Mouse (Mus musculus) erythroblast, embryonic 14.5 days (primary cell): ENCODE measurements around the gene Olfr70. TPM values are rescaled to one million over a fixed set of nuclear protein-coding genes. Genes with fewer than 3 reads are reported as not detected.

Source experiments
- H3K27me3 ChIP-seq: 2 replicates; pipeline ENCODE4 v1.6.1; 2012; ENCODE audit warnings: inconsistent platforms; ENCODE audit not compliant: control insufficient read depth
- H3K36me3 ChIP-seq: 2 replicates; pipeline ENCODE4 v1.6.1; 2012; ENCODE audit warnings: mild to moderate bottlenecking, inconsistent platforms; ENCODE audit not compliant: control insufficient read depth
- H3K4me1 ChIP-seq: 2 replicates; pipeline ENCODE4 v1.6.1; 2012; ENCODE audit warnings: inconsistent platforms; ENCODE audit not compliant: control insufficient read depth
- H3K4me3 ChIP-seq: replicated peaks from 2 replicates; pipeline ENCODE3; 2012; ENCODE audit warnings: moderate library complexity, mild to moderate bottlenecking, inconsistent platforms
- H3K9me3 ChIP-seq: 2 replicates; pipeline ENCODE4 v1.6.1; 2012; ENCODE audit warnings: low read length, inconsistent platforms, mixed read lengths; ENCODE audit not compliant: control insufficient read depth
- GATA1 ChIP-seq: IDR thresholded peaks from 2 replicates; pipeline ENCODE4 v1.6.1; 2012; ENCODE audit warnings: low read length, inconsistent platforms, mixed read lengths
- TAL1 ChIP-seq: IDR thresholded peaks from 3 replicates; pipeline ENCODE4 v1.6.1; 2012; ENCODE audit warnings: low read length, inconsistent platforms, mixed read lengths
- polyA plus RNA-seq: library from polyadenylated mRNA; stranded (reverse); fragments of >175 nt; gene quantifications from 2 replicates; pipeline ENCODE4 v1.2.3, GENCODE M21; 2012

Olfr70 gene
- polyA plus RNA-seq, 1 experiment = not detected

DNA sequence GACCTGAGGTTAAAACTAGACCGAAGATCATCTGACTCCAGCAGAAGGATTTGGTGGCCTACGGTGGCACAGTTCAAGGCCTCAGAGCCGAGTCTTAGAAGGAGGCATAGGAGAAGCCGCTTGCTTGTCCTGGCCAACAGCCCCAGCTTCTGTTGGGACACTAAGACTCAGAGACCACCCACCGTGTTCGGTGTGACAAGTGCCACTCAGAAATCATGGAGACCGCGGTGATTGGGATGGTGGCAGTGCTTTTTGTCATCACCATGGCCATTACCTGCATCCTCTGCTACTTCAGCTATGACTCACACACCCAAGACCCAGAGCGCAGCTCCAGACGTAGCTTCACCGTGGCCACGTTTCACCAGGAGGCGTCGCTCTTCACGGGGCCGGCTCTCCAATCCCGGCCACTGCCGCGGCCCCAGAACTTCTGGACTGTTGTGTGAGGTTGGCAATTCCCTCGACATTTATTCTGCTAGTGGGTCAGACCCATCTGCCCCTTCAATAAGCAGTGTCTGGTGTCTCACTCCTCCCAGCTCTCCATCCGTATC, 30.2 kb upstream of the Olfr70 start:
- H3K9me3 ChIP-seq = no peaks in the 10 kb centered on the region
- peaks cover 15% of the 10 kb centered on the region for H3K4me1 ChIP-seq
- no peaks in the 10 kb centered on the region for H3K27me3 ChIP-seq
- no peak for TF ChIP-seq TAL1
- TF ChIP-seq GATA1 = no peak
- no peak overlapping the region for H3K4me3 ChIP-seq
- no peaks in the 10 kb centered on the region for H3K36me3 ChIP-seq

DNA sequence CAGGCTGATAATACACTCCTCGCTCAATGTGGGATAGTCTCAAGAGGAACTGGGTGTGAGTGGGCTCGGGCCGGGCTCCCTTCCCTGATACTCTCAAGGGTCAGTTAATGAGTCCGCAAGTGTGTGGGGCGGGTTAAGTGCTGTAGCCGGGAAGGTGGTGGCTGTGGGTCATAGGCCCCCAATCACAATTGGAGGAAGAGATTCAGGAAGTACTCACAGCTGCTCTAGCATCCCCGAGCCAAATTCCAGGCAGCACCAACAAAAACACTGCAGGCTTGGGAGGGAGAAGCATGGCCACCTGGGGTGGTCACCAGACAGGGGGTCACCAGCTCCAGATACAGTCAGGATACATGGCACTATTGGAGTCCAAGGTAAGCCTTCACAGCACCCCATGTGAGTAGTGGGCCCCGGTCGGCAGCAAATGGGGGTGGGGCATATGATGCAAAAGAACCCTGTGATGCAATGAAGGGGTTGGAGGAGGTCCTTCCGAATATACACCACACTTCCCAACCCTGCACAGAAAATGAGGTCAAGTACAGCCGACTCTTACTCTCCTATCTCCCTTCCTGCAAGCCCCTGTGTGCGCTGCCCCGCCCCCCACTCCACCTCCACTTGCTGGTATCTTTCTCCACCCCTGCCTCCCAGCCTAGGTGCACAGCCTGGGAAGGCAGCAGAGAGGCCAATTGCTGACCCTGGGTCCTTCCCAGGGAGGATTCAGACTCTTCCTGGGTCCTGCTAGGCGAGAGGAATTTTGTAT, 29.4 kb upstream of the Olfr70 start, which contains the start of gene Spaar:
Spaar (plus strand) TSS at position 241 of the 757 bp plus-strand sequence.
- Histone ChIP-seq H3K27me3 (no peaks in the 10 kb centered on the region), H3K9me3 (no peaks in the 10 kb centered on the region), H3K4me3 (no peak within 1 kb of the TSS), H3K36me3 (no peaks in the 10 kb centered on the region), H3K4me1 (peaks cover 15% of the 10 kb centered on the region)
- TF ChIP-seq TAL1 (no peak), GATA1 (no peak)

- TF ChIP-seq GATA1 = no peak
- TF ChIP-seq TAL1 = no peak
- Histone ChIP-seq H3K36me3 (no peaks in the 10 kb centered on the region), H3K4me3 (no peak overlapping the region), H3K27me3 (no peaks in the 10 kb centered on the region), H3K9me3 (no peaks in the 10 kb centered on the region), H3K4me1 (peaks cover 15% of the 10 kb centered on the region)
Observed at GRCm38 (mm10) chr4:43729126-43729525, 28.5 kb upstream of the Olfr70 start.

DNA sequence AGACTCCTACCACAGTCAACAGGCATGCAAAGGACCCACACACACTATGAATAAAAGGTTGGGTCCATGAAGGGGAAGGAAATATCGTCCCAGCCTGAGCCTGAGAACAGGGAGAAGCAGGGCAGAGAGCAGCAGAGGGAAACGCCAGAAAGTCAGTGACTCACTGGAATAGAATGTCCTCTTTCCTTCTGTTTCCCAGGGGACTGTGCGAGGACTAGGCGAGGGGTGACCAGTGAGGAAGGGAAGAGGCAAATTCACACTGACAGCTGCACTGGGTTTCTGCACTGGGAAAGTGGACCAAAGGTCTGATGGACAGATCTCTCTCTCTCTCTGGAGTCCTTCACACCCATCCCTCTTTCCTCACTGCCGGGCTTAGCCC, 28.0 kb upstream of the Olfr70 start:
- no peak for TF ChIP-seq TAL1
- no peak for TF ChIP-seq GATA1
- H3K9me3 ChIP-seq = no peaks in the 10 kb centered on the region
- H3K4me1 ChIP-seq = peaks cover 15% of the 10 kb centered on the region
- no peaks in the 10 kb centered on the region for H3K36me3 ChIP-seq
- H3K4me3 ChIP-seq = no peak overlapping the region
- no peaks in the 10 kb centered on the region for H3K27me3 ChIP-seq

DNA sequence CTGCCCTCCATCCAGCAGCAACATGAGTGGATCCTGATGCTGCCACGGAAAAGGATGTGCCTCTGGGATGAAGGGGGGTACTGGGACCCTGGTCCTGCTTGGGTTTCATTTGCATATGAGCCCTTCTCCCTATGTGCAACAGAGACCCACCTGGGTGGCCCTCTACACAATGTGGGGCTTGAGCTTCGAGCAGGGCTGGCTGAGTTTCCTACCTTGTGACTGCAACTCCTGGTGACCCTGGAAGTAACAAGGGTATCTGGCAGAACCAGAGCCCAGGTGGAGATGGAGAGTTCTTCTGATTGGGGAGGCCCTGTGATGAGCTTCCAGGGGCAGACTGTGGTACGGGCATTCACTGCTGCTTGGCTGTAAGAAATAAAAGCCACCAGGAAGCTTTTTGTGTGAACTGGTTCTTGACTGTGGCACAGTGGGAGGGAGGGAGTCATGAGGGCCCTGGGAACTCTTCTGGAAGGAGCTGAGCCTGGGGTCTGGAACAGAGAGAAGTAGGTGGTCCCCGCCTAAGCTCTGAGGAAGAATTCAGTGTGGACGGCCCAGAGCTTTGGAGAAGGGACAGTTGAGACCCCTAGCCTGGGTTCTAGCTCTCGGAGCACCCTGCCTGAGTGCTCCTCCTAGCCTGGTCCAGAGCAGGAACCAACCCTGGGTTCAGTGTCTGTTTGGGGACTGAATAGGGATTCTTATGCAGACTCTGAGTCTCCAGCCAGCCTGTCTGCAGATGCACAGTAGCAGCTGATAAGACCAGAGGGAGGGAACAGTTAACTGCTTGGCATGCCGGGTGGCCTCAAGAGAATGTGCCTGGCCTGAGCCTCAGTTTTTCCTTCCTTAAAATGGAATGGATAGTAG, 27.3 kb upstream of the Olfr70 start:
- Histone ChIP-seq H3K4me1 (peaks cover 15% of the 10 kb centered on the region), H3K9me3 (no peaks in the 10 kb centered on the region), H3K4me3 (no peak overlapping the region), H3K27me3 (no peaks in the 10 kb centered on the region), H3K36me3 (no peaks in the 10 kb centered on the region)
- TF ChIP-seq GATA1 (no peak), TAL1 (no peak)

DNA sequence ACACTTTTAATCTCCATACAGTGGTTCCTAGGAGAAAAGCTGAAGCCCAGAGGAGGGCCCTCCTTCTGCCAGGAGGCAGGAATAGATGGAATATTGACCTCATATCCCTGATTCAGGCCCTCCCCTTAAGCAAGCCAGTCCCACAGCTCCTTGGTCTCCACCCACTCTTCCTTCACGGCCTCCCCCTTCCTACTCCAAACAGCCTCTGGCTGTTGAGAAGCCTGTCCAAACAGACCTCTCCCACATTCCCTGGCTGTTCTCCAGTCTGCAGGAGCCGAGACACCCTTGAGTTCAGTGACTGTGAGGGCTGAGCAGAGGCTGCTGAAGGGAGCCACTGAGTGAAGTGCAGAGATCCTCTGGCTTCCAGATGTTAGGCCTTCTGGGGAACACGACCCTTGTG, 26.4 kb upstream of the Olfr70 start, which contains the start of gene Hrct1:
Hrct1 (plus strand) TSS at position 194 of the 400 bp plus-strand sequence.
- TF ChIP-seq GATA1 (no peak), TAL1 (no peak)
- Histone ChIP-seq H3K27me3 (no peaks in the 10 kb centered on the region), H3K4me3 (no peak within 1 kb of the TSS), H3K4me1 (peaks cover 15% of the 10 kb centered on the region), H3K9me3 (no peaks in the 10 kb centered on the region), H3K36me3 (no peaks in the 10 kb centered on the region)

- no peaks in the 10 kb centered on the region for H3K9me3 ChIP-seq
- no peak overlapping the region for H3K4me3 ChIP-seq
- no peaks in the 10 kb centered on the region for H3K27me3 ChIP-seq
- peaks cover 15% of the 10 kb centered on the region for H3K4me1 ChIP-seq
- no peak for TF ChIP-seq TAL1
- no peak for TF ChIP-seq GATA1
- H3K36me3 ChIP-seq = no peaks in the 10 kb centered on the region
Observed at GRCm38 (mm10) chr4:43726228-43726993, 25.8 kb upstream of the Olfr70 start.

DNA sequence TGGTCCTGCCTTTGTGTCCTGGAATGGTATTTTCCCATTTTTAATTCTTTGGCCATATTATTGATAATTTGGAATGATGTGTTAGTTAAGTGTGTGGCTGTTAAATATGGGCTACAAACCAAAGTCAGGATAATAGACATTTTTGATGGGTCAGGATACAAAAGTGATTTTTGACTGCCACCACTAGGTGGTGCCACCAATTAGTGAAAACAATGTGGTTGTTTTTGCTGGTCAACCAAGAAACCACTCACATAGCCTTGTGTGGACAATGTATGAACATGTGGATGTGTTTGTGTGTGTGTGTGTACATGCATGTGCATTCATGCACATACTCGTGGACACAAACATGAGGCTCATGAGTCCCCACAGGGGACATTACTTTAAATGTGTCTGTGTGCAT, 24.2 kb upstream of the Olfr70 start:
- no peaks in the 10 kb centered on the region for H3K36me3 ChIP-seq
- TF ChIP-seq GATA1 (no peak), TAL1 (no peak)
- H3K27me3 ChIP-seq = no peaks in the 10 kb centered on the region
- H3K9me3 ChIP-seq = no peaks in the 10 kb centered on the region
- H3K4me1 ChIP-seq = peaks cover 10% of the 10 kb centered on the region; the same call in 1 of the 2 replicates
- H3K4me3 ChIP-seq = no peak overlapping the region

- no peaks in the 10 kb centered on the region for H3K4me1 ChIP-seq
- no peaks in the 10 kb centered on the region for H3K36me3 ChIP-seq
- H3K4me3 ChIP-seq = no peak overlapping the region
- no peaks in the 10 kb centered on the region; the same call in 1 of the 2 replicates for H3K9me3 ChIP-seq
- no peaks in the 10 kb centered on the region for H3K27me3 ChIP-seq
- TF ChIP-seq GATA1 (no peak), TAL1 (no peak)
Observed at GRCm38 (mm10) chr4:43722191-43722590, 21.6 kb upstream of the Olfr70 start.
